Mouse (Mus musculus) limb, embryonic 14.5 days (tissue): ENCODE data around the gene Abcb4. TPM values are rescaled to one million over a fixed set of nuclear protein-coding genes. Genes with fewer than 3 reads are reported as not detected.
"Not testable (repeated sequence)": the region's sequence is repeated elsewhere in the genome, so short reads cannot be mapped to it uniquely, and the experiment has no call there.

Source experiments
- ATAC-seq: fragments of 200-750 bp; cut with Nextera tagmentation; 2 replicates; pipeline ENCODE4 v1.8.0; 2017; ENCODE audit warnings: low read depth, moderate number of reproducible peaks, moderate TSS enrichment; ENCODE audit not compliant: low FRiP score
- DNase-seq: peaks from one replicate; pipeline ENCODE4 v3.0.0-alpha.2; 2015; ENCODE audit warnings: low spot score
- H3K27ac ChIP-seq: fragments of 300-500 bp; sonication (generic); replicated peaks from 2 replicates; pipeline ENCODE4 v1.5.1; 2014; ENCODE audit warnings: low read depth, mild to moderate bottlenecking, low read length, moderate library complexity, mixed read lengths
- H3K27me3 ChIP-seq: fragments of 300-500 bp; sonication (generic); 2 replicates; pipeline ENCODE4 v1.6.1; 2014; ENCODE audit warnings: low read length, mixed read lengths; ENCODE audit not compliant: control insufficient read depth, insufficient read depth
- H3K36me3 ChIP-seq: fragments of 300-500 bp; sonication (generic); 2 replicates; pipeline ENCODE4 v1.6.1; 2014; ENCODE audit warnings: mild to moderate bottlenecking, low read length, moderate library complexity, mixed read lengths; ENCODE audit not compliant: control insufficient read depth, insufficient read depth
- H3K4me1 ChIP-seq: fragments of 300-500 bp; sonication (generic); 2 replicates; pipeline ENCODE4 v1.6.1; 2014; ENCODE audit warnings: antibody characterized with exemption, low read length, mixed read lengths; ENCODE audit not compliant: control insufficient read depth, insufficient read depth
- H3K4me2 ChIP-seq: fragments of 300-500 bp; sonication (generic); replicated peaks from 2 replicates; pipeline ENCODE4 v1.6.1; 2014; ENCODE audit warnings: low read depth, mild to moderate bottlenecking, low read length, moderate library complexity; ENCODE audit not compliant: severe bottlenecking
- H3K4me3 ChIP-seq: fragments of 300-500 bp; sonication (generic); replicated peaks from 2 replicates; pipeline ENCODE4 v1.5.1; 2014; ENCODE audit warnings: low read length
- H3K9ac ChIP-seq: fragments of 300-500 bp; sonication (generic); 2 replicates; pipeline ENCODE4 v1.6.1; 2014; ENCODE audit warnings: mild to moderate bottlenecking, low read depth, low read length, moderate library complexity; ENCODE audit not compliant: severe bottlenecking
- H3K9me3 ChIP-seq: fragments of 300-500 bp; sonication (generic); 2 replicates; pipeline ENCODE4 v1.6.1; 2016; ENCODE audit warnings: low read length; ENCODE audit not compliant: control insufficient read depth
- POLR2A ChIP-seq: fragments of 200-500 bp; IDR thresholded peaks from 2 replicates; pipeline ENCODE4 v1.8.0; 2012; ENCODE audit warnings: inconsistent platforms, mild to moderate bottlenecking, moderate library complexity, borderline replicate concordance; ENCODE audit not compliant: insufficient read depth, insufficient read length; ENCODE audit errors: extremely low read depth
- WGBS: fragments of 180-500 bp; shearing (Covaris S2); extraction: QIAGEN DNeasy Blood & Tissue Kit; methylation state at CpG from one replicate; pipeline ENCODE4 v1.1.7; 2014; 5-methylcytosine and 5-hydroxymethylcytosine counted together
- polyA plus RNA-seq, 2 experiments: library from polyadenylated mRNA; depleted of rRNA in 1 of 2; stranded (reverse) in 1 of 2; unstranded in 1 of 2; fragments of >200 nt; fragmentation: Nextera tagmentation in 1 of 2; extraction: Ambion mirVana in 1 of 2; gene quantifications; 2 replicates each; pipeline versions ENCODE4 v1.2.1 to v1.2.3; 2012 to 2014

The Abcb4 gene
- polyA plus RNA-seq (2012; rRNA removed) (0.26 and 0.27 TPM in 2 replicates), polyA plus RNA-seq (2014; fragmentation: Nextera tagmentation; extraction: Ambion mirVana) (0.44 and 0.51 TPM in 2 replicates)

GRCm38 (mm10) chr5:8893300-8894103, at the start of gene Abcb4:
Gene Abcb4 (plus strand): TSS chr5:8893717.
- no peaks in the 10 kb centered on the region for H3K4me1 ChIP-seq
- ATAC-seq (peak; percentile 67), DNase-seq (peak; percentile 16)
- peak within 1 kb of the TSS; percentile 59 for H3K4me3 ChIP-seq
- peak within 1 kb of the TSS; percentile 59 for H3K9ac ChIP-seq
- H3K27me3 ChIP-seq = peaks cover 3% of the 10 kb centered on the region; the same call in 1 of the 2 replicates
- H3K4me2 ChIP-seq = peak within 1 kb of the TSS; percentile 98
- no peaks in the 10 kb centered on the region for H3K9me3 ChIP-seq
- WGBS = under 1% methylated on average over 37 of the region's 65 CpGs
- TF ChIP-seq POLR2A = no peak
- no peak within 1 kb of the TSS for H3K27ac ChIP-seq
- no peaks in the 10 kb centered on the region for H3K36me3 ChIP-seq

GRCm38 (mm10) chr5:8848607-8849575, 44.6 kb upstream of the Abcb4 start:
- not testable (repeated sequence) for H3K4me2 ChIP-seq, H3K36me3 ChIP-seq, H3K9ac ChIP-seq, H3K4me1 ChIP-seq, H3K27ac ChIP-seq, DNase-seq, H3K4me3 ChIP-seq, H3K27me3 ChIP-seq, ATAC-seq, H3K9me3 ChIP-seq
- WGBS = 73% methylated on average over 4 of the region's 9 CpGs

GRCm38 (mm10) chr5:8850851-8851250, 42.7 kb upstream of the Abcb4 start:
- no peak for DNase-seq
- Histone ChIP-seq H3K27ac (no peak overlapping the region), H3K4me1 (no peaks in the 10 kb centered on the region), H3K27me3 (no peaks in the 10 kb centered on the region), H3K9me3 (no peaks in the 10 kb centered on the region), H3K4me2 (no peak overlapping the region), H3K9ac (no peak overlapping the region), H3K4me3 (no peak overlapping the region), H3K36me3 (no peaks in the 10 kb centered on the region)
- TF ChIP-seq POLR2A = no peak
- WGBS = 65% methylated on average over 4 of the region's 4 CpGs
- no peak for ATAC-seq

GRCm38 (mm10) chr5:8857201-8857600, 36.3 kb upstream of the Abcb4 start:
- Histone ChIP-seq H3K36me3 (no peaks in the 10 kb centered on the region), H3K27ac (no peak overlapping the region), H3K4me1 (no peaks in the 10 kb centered on the region), H3K4me2 (no peak overlapping the region), H3K9me3 (no peaks in the 10 kb centered on the region), H3K9ac (no peak overlapping the region), H3K4me3 (no peak overlapping the region), H3K27me3 (no peaks in the 10 kb centered on the region)
- DNase-seq (no peak), ATAC-seq (no peak)
- 74% methylated on average over 6 of the region's 6 CpGs for WGBS
- TF ChIP-seq POLR2A = no peak

DNA sequence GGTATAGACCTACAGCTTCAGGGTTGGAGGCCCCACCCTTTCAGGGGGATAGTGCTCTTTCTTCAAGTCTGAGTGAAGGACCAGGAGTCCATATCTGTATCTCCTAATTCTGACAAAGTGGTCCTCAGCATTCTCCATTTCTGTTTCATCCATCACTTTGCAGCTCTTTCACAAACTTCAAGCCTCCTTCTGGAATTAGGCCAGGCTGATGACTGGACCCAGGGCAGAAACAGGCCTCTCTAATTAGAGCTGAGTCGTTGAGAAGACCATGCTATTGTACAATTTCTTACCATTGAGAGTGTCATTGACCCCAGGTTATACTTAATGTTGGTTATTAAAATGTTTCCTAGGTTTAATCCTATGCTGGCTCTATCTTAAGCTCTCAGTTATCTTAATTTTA, 31.7 kb upstream of the Abcb4 start:
- TF ChIP-seq POLR2A = no peak
- ATAC-seq (no peak), DNase-seq (no peak)
- Histone ChIP-seq H3K4me3 (no peak overlapping the region), H3K36me3 (no peaks in the 10 kb centered on the region), H3K4me1 (no peaks in the 10 kb centered on the region), H3K27ac (no peak overlapping the region), H3K27me3 (no peaks in the 10 kb centered on the region), H3K9ac (no peak overlapping the region), H3K9me3 (no peaks in the 10 kb centered on the region), H3K4me2 (no peak overlapping the region)
- WGBS = 63% methylated on average over 1 of the region's 1 CpGs
